Mouse (Mus musculus): Measurements from ENCODE around the gene Zfp64. TPM values are rescaled to one million over a fixed set of nuclear protein-coding genes. Genes with fewer than 3 reads are reported as not detected.

Gene Zfp64
- total RNA-seq, 2 experiments from 2014 or later: 15.7 to 16.4 TPM

- no peak for DNase-seq (ENCODE audit: low spot score in 2 of 2)
Observed at GRCm38 (mm10) chr2:168902634-168903033, 52.8 kb downstream of the Zfp64 start.

GRCm38 (mm10) chr2:168897906-168898305, 57.5 kb downstream of the Zfp64 start:
- no peak for DNase-seq (ENCODE audit: low spot score in 2 of 2)

GRCm38 (mm10) chr2:168895531-168895930, 59.9 kb downstream of the Zfp64 start:
- DNase-seq (ENCODE audit: low spot score in 2 of 2): no peak

GRCm38 (mm10) chr2:168894738-168895137, 60.6 kb downstream of the Zfp64 start:
- no peak for DNase-seq (ENCODE audit: low spot score in 2 of 2)

GRCm38 (mm10) chr2:168892057-168892456, 63.3 kb downstream of the Zfp64 start:
- DNase-seq (ENCODE audit: low spot score in 2 of 2): no peak

- DNase-seq (ENCODE audit: low spot score in 2 of 2): no peak
Observed at GRCm38 (mm10) chr2:168884641-168885040, 70.7 kb downstream of the Zfp64 start.

- DNase-seq (ENCODE audit: low spot score in 2 of 2): no peak
Observed at GRCm38 (mm10) chr2:168882997-168883396, 72.4 kb downstream of the Zfp64 start.

- DNase-seq (ENCODE audit: low spot score in 2 of 2): no peak
Observed at GRCm38 (mm10) chr2:168881927-168882326, 73.5 kb downstream of the Zfp64 start.

DNA sequence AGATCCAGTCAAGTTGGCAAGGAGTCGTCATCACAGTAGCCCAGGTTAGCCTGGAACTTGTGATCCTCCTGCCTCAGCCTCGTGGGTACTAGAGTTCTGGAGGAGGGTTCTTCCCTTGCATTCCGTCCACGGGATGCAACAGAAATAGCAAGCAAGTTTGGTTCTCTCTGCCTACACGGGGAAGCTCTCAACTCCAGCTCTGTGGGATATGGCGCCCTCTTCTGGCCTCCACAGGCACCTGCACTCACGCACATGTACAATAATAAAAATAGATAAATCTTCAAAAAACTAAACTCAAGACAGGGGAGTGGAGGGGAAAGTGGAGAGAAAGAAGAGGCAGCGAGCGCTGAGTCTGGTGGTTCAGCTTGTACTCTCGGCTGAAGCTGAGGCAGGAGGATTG, 75.8 kb downstream of the Zfp64 start:
- DNase-seq (ENCODE audit: low spot score in 2 of 2): no peak

DNA sequence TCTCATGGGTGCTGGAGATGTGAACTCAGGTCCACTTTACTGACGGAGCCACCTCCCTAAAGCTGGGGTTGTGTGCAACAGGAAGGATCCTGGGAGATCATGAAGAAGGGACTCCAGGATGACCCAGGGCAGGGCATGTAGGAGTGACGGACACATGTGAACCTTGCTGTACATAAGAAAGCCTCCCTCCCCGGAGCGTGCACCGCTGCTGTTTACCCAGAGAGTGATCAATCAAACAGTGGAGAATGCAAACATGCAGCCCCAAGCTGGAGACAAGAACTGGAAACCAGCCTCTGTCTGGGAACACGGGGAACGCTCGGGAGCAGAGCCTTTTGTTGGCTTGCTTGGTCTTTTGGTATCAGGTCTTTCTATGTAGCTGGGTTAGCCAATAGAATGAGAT, 76.7 kb downstream of the Zfp64 start:
- DNase-seq (ENCODE audit: low spot score in 2 of 2): no peak

DNA sequence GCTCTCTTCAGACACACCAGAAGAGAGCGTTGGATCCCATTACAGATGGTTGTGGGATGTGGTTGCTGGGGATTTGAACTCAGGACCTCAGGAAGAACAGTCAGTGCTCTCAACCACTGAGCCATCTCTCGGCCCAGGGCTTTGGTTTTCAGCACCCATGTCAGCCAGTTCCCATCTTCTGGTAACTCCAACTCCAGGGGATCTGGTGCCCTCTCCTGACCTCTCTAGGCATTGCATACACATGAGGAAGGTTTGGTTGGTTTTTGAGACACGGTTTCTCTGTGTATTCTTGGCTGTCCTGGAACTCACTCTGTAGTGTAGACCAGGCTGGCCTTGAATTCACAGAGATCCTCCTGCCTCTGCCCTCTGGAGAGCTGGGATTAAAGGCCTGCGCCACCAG, 77.2 kb downstream of the Zfp64 start:
- no peak for DNase-seq (ENCODE audit: low spot score in 2 of 2)

- no peak for DNase-seq (ENCODE audit: low spot score in 2 of 2)
Observed at GRCm38 (mm10) chr2:168876631-168877030, 78.8 kb downstream of the Zfp64 start.

GRCm38 (mm10) chr2:168874498-168874897, 80.9 kb downstream of the Zfp64 start:
- DNase-seq (ENCODE audit: low spot score in 2 of 2): no peak

DNA sequence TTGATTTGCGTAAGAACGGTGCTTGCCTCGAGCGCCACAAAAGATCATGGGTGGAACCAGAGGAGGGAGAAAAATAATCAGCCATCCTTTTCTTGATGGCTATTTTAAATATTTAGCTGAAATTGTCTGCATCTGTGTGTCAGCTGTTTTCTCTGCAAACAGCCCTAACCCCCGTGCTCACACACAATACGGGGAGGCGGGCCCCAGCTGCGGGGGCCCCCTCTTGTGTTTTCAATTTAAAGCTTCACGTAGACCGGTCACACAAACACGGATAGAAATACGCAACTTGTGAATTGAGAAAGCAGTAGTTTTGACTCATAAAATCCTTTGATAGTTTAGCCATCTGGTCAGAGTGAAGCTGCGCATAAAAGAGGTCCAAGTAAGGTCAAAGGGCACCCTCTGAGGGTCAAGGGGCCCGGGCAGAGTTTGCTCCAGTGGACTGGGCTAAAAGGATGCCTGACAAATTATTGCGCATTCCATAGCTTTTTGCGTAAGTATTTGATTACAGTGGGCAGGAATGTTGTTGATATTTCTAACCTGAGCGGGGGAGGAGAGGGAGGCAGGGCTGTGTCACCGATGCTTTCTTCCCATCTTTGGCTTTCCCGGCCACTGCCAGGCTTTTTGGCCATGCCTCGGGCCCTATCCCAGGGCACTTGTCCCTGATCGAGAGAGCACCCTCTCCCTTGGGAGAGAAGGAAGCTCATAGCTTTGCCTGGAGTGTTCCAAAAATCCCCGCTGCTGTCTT, 83.4 kb downstream of the Zfp64 start:
- no peak for DNase-seq (ENCODE audit: low spot score in 2 of 2)

DNA sequence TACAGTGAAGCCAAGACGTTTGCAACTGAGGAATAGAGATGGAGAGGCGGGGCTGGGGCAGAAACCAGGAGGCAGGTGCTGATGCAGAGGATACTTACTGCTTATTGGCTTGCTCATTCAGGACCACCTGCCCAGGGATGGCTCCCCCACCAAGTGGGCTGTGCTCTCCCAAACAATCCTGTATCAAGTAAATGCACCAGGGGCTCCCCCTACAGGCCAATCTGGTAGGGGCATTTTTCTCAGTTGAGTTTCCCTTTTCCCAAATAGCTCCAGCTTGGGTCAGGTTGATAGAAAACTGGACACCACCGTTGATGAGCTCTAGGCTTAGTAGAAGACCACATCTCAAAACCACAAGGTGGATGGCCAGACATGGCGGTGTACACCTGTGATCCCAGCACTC, 84.9 kb downstream of the Zfp64 start:
- no peak for DNase-seq (ENCODE audit: low spot score in 2 of 2)

DNA sequence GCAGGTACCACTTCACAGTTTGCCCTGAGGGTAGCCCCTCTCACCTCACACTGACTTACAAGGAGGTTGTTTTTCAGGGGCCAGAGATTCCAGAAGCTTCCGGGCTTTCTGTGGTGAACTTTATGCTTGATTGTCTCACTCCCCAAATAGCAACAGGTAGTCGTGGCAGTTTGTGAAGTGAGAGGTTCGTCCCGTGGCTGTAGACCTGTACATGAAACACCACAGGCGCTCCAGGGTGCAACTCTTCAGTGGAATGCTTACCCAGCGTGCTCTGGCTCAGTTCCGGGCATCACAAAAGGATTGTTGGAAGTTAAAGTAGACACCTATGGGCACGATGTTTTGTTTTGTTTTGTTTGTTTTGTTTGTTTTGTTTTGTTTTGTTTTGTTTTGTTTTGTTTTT, 88.4 kb downstream of the Zfp64 start:
- no peak for DNase-seq (ENCODE audit: low spot score in 2 of 2)

- no peak for DNase-seq (ENCODE audit: low spot score in 2 of 2)
Observed at GRCm38 (mm10) chr2:168866436-168866835, 89.0 kb downstream of the Zfp64 start.

DNA sequence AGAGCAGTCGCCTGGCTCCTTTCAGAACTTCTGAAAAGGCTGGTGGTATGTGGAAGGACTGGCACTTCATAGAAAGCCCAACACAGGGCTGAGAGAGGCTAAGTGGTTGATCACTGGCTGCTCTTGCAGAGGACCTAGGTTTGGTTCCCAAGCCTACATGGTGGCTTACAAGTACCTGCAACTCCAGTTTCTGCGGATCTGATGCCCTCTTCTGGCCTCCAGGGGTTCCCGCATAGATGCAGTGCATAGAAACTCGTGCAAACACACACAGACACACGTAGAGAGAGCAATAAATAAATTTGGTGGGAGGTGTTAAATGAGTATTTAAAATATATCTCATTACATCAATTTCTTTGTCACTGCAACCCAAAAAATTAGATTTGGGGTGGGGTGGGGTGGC, 90.5 kb downstream of the Zfp64 start:
- DNase-seq (ENCODE audit: low spot score in 2 of 2): no peak

GRCm38 (mm10) chr2:168862694-168863093, 92.7 kb downstream of the Zfp64 start:
- no peak for DNase-seq (ENCODE audit: low spot score in 2 of 2)

DNA sequence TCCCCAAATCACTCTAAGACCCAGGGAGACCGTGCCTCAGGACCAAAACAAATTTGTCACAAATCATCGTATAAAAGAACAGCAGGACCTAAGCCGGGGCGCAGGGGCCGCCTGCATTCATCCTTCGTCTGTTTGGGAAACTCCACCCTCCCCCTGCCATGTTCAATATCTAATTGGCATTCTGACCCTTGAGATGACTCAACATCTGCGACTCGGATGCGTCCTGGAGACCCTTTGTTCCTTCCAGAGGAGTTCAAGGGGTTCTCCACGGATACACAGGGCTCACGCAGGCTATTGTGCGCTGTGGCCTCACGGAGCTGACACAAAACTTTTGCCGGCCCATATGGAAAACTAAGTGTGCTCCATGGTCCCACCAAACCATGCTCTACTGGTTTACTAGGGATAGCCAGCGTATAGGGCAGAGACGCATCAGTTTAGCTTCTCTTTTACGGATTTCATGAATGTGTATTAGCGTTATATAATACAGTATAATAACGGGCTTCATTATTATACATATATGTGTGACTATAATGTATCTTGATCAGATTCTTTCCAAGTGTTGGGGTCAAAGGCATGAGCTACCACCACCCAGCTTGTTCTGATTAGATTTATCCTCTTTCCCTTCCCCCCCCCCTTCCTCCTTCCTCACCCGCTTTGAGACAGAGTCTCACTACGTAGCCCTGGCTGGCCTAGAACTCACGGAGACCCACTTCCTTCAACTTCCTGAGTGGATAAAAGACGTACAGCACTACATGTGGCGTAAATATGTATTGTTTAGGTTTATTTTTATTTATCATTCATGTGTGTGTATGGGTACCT, 94.3 kb downstream of the Zfp64 start:
- DNase-seq (ENCODE audit: low spot score in 2 of 2): no peak

- DNase-seq (ENCODE audit: low spot score in 2 of 2): no peak
Observed at GRCm38 (mm10) chr2:168860032-168860691, 95.2 kb downstream of the Zfp64 start.

DNA sequence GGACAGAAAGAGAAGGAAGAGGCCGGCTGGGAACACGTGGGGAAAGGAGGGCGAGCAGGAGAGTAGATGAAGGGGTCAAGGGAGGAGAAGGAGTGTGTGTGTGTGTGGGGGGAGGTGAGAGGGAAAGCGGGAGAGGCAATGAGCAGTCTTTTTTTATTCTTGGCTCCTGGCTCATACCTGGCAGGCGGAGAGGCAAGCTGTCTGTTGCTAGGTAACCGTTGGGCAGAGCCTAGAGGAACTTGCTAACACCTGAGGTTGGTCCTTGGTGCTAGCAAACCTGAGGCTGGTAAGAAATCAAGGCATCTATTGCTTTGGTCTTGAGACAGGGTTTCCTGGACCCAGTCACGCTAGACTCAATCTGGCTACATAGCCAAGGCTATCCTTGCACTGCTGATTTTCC, 98.7 kb downstream of the Zfp64 start:
- DNase-seq (ENCODE audit: low spot score in 2 of 2): no peak
